Mouse (Mus musculus) kidney, postnatal 4 days (tissue): Measurements from ENCODE around the gene Sulf2.
A peak's percentile ranks its signal among the peaks of the same experiment; 100 is the strongest.

Source experiments
- DNase-seq, 2 experiments: peaks; one replicate each; pipeline ENCODE4 v3.0.0; 2021; ENCODE audit warnings: mixed read lengths in 2 of 2

The Sulf2 gene

DNA sequence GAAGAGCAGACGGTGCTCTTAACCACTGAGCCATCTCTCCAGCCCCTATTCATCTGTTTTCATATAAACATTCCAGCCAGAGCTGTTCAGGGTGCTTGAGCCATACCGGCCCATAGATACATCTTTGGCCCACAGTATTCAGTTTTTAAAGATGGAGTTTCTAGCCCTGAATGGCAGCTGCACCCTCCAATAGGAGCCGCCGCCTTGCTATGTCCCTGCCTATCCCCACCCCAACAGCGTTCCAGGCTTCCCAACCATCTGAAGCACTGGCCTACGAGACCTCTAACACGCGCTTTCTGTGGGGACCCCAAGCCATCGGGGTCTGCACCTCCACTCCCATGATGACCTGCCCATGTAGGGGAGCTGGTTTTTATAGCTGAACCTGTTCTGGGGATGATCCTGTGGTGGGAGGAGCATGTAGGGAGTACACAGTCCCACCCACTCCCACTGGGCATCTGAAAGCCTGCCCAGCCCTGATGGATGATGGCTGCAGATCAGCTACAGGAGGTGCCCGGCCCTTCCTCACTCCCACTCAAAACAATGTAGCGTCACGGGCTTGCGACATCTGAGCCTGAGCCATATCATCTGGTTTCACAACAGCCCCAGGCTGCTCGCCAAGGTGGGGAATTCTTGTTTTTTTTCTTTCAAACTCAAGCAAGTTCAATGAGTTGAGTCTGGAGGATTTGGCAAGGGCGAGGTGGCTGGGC lies 39.7 kb downstream of the Sulf2 start:
- DNase-seq: peak; percentile 75 to 81

DNA sequence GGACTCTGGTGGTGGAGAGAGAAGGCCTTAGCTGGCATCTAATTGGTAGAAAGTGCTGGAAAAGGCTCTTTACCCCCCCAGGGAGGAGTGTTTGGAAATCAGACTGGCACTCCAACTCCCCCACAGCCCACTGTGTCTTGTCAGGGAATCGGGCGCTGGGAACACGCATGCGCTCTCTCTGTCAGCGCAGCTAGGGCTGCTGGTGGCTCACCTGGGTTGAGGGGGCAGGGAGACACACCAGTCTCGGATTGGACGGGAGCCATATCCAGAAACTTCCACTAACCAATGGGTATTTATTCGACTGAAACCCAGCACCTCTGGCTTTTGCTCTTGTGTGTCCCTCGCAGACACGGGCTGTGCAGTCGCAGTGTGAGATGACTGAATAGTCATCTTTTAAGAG lies 42.5 kb downstream of the Sulf2 start:
- DNase-seq: peak in 1 of 2 experiments; percentile 53

GRCm38 (mm10) chr2:166111831-166112250 lies 43.6 kb downstream of the Sulf2 start:
- DNase-seq: peak; percentile 58 to 65

GRCm38 (mm10) chr2:166111238-166111637 lies 44.2 kb downstream of the Sulf2 start:
- no peak for DNase-seq

DNA sequence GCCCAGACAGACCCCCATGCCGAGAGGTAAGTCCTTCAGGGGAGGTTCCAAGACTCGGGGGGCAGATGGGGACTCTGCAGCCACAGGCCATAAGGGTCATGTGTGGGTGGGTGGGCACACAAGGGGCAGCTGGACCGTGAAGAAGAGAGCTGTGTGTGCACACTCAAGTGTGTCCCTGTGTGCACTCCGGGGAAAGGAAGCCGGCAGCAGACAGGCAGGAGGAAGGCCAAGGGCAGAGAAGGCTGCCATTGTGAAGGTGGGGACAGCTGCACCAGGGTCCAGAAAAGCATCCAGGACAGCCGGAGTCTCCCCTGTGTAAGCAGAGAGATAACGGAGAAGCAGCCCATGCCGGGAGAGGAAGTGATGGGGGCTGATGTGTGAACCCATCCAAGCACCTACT lies 44.7 kb downstream of the Sulf2 start:
- DNase-seq: no peak

- DNase-seq: peak; percentile 94
Observed at GRCm38 (mm10) chr2:166108326-166108725, 47.1 kb downstream of the Sulf2 start.

- DNase-seq: no peak
Observed at GRCm38 (mm10) chr2:166107911-166108310, 47.6 kb downstream of the Sulf2 start.

DNA sequence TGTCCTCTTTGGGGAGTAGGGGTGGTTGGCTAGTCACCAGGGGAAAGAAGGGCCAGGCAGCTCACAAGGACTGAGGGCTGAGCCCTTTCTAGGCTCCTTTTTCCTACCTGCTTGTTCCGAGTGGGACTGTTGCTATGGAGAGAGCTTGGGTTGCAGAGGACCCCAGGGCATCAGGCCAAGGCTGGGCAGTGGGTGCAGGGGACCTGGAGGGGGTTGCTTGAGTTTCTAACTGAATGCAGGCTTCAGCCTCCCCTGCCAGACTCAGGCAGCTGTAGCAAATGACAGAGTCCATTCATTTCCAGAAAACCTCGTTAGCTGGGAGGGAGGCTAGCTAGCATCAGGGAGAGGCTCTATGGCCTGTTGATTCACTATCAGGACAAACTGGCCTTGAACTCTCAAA lies 48.8 kb downstream of the Sulf2 start:
- DNase-seq: no peak

GRCm38 (mm10) chr2:166105911-166106310 lies 49.6 kb downstream of the Sulf2 start:
- no peak for DNase-seq

DNA sequence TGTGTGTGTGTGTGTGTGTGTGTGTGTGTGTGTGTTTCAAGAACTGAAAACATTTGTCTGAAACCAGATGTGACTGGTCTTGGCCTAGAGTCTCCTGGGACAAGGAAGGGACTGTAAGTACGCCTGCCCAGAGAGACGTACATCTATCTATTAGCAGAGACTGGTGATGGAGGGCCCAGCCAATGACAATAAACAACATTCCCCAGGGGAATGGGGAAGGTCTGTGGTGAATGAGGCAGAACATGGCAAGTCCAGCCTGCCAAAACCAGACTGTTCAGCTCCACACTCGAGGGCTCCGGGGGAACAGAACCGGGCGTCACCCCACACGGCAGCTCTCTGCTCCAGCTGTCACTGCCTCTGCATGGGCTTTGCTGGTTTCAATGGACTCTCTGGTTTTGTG lies 52.6 kb downstream of the Sulf2 start:
- DNase-seq: peak; percentile 48 to 60

GRCm38 (mm10) chr2:166100309-166101262 lies 54.9 kb downstream of the Sulf2 start:
- no peak for DNase-seq

- DNase-seq: no peak
Observed at GRCm38 (mm10) chr2:166098292-166098933, 57.0 kb downstream of the Sulf2 start.

GRCm38 (mm10) chr2:166097443-166098291 lies 57.8 kb downstream of the Sulf2 start:
- peak; percentile 49 to 68 for DNase-seq

GRCm38 (mm10) chr2:166096834-166097233 lies 58.6 kb downstream of the Sulf2 start:
- no peak for DNase-seq

- DNase-seq: no peak
Observed at GRCm38 (mm10) chr2:166096300-166096699, 59.2 kb downstream of the Sulf2 start.

- DNase-seq: no peak
Observed at GRCm38 (mm10) chr2:166092412-166092811, 63.1 kb downstream of the Sulf2 start.

DNA sequence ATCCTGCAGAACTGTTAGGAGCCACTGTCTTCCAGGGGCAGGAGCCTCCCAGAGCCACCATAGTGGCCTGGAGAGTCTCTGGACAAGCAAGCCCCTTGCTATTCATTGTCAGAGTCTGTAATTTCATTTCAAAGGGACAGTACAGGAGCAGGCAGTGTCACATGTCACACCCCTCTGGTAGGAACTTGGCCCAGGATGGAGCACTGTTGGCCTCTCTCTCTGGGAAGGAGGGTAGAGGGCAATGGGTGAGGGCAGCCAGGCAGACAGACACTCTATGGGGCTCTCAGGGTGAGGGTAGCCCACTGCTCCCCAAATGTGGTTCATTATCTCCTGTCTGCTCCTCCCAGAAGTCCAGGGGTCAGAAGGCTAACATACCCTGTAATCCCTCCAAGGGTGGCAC lies 63.9 kb downstream of the Sulf2 start:
- DNase-seq: no peak

- peak; percentile 56 to 69 for DNase-seq
Observed at GRCm38 (mm10) chr2:166090131-166090581, 65.3 kb downstream of the Sulf2 start.

DNA sequence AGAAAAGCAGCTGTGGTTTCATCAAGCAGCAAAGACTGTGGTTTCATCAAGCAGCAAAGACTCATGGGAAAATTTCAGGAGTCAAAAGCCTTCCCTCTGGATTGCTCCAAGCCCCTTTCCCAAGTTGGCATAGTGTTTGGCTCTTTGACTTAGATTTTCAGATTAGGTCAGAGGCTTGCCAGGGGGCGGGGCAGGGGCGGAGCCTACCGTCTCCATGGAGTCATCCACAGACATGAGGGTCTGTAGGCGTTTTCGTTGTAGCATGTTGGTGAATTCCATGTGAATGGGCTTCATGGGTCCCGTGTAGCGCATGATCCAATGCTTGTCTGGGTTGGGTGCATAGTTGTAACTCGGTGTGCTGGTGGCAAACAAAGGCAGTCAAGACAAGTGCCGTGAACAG lies 66.5 kb downstream of the Sulf2 start:
- DNase-seq: no peak

DNA sequence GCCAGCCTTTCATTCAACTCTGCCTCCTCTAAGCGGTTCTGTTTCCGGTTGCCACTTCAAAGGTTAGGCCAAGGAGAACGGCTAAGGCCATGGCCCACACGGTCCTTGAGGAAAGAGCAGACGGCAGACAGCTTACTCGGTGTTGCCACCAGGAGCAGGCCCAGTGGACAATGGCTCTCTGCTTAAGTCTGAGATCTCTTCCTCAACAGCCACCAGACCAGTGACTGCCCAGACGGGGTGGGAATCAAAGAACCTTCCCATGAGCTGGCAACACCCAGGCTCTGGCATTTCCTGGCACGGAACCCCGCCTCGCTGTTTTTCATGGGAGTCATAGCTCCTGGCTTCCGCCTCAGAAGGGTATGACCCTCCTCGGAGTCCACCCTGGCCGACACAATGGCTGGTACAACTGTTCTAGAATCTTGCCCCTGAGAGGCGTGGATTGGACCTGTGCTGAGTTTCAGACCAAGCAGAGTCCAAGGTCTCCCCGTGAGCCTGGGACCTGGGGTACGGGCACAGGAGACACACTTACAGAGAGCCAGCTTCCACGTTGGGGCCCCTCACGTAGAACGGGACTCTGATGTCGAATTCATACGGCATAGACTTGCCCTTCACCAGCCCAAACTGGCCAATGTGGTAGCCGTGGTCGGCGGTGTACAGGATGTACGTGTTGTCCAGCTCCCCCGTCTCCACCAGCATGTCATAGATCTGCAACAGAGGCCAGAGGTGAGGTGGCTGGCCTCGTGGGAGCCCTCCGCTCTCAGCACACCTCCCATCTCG lies 68.8 kb downstream of the Sulf2 start:
- DNase-seq: peak; percentile 41 to 59

DNA sequence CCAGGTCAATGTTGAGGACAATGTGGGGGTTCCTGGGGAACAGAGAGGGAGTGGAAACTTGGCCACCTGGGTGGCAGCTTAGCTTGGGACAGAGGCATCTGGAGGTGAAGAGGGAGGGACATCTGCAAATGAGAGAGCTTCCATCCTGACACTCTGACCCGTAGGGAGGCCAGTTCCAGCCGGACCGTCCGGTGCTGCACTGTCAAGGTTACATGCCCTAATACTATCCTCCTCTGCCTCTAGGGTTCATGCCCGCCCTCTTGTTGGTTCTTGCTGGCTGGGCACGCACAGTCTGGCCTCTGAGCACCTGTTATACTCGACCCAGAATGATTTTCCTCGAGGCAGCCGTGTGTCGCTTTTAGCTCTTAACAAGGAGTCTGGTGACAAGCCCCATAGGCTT lies 69.7 kb downstream of the Sulf2 start:
- no peak for DNase-seq
